Mouse (Mus musculus) adrenal gland, postnatal 10 days (tissue): Measurements from ENCODE around the gene Nudc. TPM values are rescaled to one million over a fixed set of nuclear protein-coding genes. Genes with fewer than 3 reads are reported as not detected.

Source experiments
- DNase-seq: peaks from one replicate; pipeline ENCODE4 v3.0.0; 2021; ENCODE audit warnings: mixed read lengths
- long read RNA-seq, 2 experiments: library from polyadenylated mRNA; stranded (forward); transcript quantifications; one replicate each; pipeline ENCODE4 v2.0.0; 2021
- total RNA-seq, 2 experiments: library from RNA; stranded (reverse); gene quantifications; 2 replicates each; pipeline ENCODE4 v1.2.3; 2021

The Nudc gene
- 100 to 1,000 TPM in 1 of 2 experiments, 10 to 100 TPM in 1; 95.6 to 102 TPM for total RNA-seq
- long read RNA-seq, experiment 1, transcript Nudc-201 (8 exons, 1,316 nt), result major isoform, 376 of 429 reads
- long read RNA-seq, experiment 1, partial matches to known transcripts, result 45 of 429 reads
- long read RNA-seq, experiment 1, other reads (novel, unspliced or antisense), result 8 of 429 reads
- long read RNA-seq, experiment 2, transcript Nudc-201 (8 exons, 1,316 nt), result major isoform, 167 of 206 reads
- long read RNA-seq, experiment 2, partial matches to known transcripts, result 38 of 206 reads
- long read RNA-seq, experiment 2, other reads (novel, unspliced or antisense), result 1 of 206 reads

GRCm38 (mm10) chr4:133545272-133546231 lies at the start of gene Nudc:
Gene Nudc (minus strand): TSS chr4:133545996.
- peak; percentile 97 for DNase-seq

DNA sequence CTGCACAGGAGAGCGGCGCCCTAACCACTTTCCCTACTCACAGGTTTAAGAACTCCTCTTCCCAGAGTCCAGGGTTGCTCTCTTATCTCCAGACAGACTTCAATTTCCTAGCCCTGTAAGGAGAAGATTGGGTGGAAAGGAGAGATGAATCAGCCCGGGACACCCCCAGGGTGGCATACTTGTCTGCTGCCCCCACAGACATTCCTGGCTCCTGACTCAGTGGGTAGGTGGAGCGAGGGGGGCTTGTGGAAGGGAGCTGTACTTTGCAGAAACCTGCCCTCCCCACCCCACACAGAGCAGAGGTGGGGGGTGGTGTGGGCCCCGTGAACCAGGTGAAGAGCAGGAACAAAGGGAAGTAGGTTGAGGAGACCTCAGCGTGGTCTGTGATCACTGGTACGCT lies 49.7 kb upstream of the Nudc start:
- DNase-seq, result no peak

DNA sequence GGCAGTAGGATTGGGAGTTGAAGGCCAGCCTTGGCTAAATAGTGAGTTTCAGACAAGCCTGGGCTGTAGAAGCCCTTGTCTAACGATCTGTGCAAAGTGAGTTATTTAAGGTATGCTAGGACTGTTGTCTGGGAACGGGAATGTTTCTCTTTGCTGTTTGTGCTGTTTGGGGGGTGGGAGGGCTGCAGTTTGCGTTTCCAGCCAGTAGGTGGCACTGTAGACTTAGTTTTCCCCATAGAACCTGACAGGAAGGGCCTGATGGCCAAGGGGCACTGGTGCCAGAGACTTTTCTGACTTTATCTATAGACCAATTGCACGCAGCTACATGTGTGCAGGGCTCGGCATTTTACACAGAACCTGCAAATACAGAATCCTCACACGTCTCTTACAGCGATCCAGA lies 46.8 kb upstream of the Nudc start:
- peak; percentile 83 for DNase-seq

DNA sequence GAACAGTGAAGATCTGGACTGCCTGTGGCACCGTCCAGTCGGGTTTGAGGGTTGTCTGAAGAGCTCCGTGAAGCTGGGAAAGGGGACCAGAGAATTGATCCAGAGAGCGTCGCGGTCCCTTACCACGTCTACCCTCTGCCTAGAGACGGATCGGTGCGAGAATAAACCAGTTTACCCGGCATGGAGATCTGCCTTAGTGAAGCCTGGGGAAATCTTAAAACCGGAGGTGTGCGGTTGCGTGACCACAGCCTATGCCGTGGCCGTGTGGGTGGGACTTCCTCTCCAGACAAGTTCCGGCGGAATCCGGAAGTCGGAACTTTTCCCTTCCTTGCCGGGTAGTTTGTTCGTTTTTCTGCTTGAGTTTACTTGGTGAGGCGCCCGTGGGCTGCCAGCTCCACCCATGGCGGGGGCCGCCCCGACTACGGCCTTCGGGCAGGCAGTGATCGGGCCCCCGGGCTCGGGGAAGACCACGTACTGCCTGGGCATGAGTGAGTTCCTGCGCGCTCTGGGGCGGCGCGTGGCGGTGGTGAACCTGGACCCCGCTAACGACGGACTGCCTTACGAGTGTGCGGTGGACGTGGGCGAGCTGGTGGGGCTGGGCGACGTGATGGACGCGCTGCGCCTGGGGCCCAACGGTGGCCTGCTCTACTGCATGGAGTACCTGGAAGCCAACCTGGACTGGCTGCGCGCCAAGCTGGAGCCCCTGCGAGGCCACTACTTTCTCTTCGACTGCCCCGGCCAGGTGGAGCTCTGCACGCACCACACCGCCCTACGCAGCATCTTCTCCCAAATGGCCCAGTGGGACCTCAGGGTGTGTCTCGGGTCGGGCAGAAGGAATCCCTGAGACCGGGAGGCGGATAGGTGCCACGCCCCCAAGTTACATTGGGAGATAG lies 38.5 kb upstream of the Nudc start, which contains the start of gene Gpn2:
Gene Gpn2, plus strand, starts transcription at position 304 of the 893 bp plus-strand sequence.
- peak; percentile 91 for DNase-seq

DNA sequence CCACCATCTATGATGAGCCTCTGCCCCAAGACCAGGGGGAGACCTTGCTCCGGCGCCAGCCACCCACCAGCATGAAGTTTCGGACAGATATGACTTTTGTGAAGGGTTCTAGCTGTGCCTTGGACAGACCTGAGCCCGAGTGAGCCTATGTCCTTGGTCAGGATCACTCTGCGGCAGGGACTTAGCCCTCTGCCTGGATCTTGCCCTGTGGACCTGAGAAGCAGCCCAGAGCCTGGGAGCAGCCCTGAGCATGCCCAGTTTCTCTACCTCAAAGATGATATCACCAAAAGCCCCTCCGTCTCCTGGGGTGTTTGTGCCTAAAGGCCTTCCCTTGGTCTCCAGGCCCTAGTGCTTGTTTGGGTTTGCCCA lies 37.9 kb upstream of the Nudc start:
- DNase-seq, result no peak

GRCm38 (mm10) chr4:133577983-133578382 lies 32.2 kb upstream of the Nudc start:
- DNase-seq, result no peak

DNA sequence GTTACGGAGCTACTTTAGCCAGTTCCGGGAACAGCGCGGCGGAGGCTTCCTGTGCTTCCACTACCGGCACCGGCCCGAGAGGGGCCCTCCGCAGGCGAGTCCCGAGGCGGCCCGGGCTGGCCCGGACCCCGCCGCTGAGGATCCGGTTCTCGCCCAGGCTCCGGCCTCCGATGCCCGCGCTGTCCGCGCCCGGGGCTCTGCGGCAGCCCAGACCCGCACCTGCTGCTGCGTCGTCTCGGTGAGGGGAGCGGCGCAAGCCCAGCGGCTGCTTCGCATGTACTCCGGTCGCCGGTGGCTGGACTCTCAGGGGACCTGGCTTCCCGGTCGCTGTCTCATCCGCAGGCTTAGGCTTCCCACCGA lies 29.0 kb upstream of the Nudc start:
- no peak for DNase-seq

DNA sequence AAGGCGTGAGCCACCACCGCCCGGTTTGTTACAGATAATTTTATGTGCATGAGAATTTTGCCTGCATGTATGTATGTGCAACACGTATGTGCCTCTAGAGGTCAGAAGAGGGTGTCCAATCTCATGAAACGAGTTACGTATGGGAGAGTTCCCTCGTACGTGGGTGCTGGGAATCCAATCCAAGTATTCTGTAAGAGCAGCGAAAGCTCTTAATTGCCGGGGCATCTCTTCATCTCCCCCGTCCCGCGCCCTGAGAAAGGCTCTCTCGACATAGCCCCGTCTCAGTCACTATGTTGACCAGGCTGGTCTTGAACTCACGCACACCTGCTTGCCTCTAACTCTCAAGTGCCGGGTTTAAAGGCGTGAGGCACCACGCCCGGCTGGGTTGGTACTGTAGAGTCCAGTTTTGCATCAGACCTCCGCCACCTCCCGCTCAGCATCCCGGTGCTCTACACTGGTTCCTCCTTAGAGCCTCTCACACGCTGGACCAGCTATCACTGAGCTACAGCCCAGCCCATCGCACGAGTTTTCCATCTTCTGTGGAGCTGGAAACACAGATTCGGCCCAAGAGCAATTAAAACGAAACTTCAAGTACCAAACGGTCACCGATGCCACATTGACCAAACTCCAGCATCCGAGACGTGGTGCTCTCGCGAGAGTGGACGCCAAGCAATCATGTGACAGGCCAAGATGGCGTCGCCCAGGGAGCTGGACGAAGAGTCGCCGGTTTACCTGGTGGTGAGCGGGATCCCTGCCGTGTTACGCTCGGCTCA lies 28.5 kb upstream of the Nudc start, which contains the start of gene Gpatch3:
Gene Gpatch3, plus strand, starts transcription at position 676 of the 773 bp plus-strand sequence.
- peak; percentile 94 for DNase-seq

GRCm38 (mm10) chr4:133570066-133570466 lies 24.3 kb upstream of the Nudc start:
- DNase-seq, result peak; percentile 65

GRCm38 (mm10) chr4:133569291-133570065 lies 23.7 kb upstream of the Nudc start:
- DNase-seq, result no peak

GRCm38 (mm10) chr4:133567251-133567650 lies 21.5 kb upstream of the Nudc start:
- no peak for DNase-seq

DNA sequence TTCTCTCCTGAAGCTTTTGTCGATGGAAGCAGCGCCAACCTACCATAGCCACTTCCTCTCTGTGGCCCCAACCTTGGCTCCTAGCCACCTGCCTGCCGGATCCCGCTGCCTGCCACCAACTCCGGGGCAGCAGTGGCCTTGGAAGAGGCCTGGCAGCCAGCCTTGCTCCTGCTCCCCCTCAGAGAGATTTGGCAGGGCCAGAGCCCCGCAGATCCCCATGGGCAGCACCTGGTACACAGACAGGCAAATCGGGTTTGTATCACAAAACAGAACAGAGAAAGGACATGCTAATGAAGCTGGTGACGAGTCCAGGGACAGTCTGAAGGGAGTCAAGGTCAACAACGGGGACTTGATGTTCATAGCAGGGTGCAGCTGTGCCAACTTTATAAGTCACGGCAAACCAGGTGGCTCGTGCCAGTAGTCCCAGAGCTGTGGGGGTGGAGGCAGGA lies 17.4 kb upstream of the Nudc start:
- peak; percentile 90 for DNase-seq

DNA sequence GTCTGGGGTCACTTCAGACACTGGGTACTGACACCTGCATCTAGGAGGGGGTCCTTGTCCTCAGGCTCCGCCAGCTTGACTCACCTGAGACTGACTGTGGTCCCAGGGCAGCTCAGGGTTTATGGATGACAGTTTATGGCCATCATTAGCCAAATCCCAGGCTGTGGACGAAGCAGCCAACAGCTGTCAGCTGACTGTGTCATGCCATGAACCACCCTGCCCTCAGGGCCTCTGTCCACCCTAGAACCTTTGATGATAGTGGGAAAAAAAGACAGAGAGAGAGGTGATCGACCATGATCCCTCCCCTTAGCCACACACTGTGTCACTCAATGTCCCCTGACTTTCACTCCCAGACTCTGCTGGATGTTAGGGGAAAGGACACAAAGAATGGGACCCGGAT lies 15.8 kb upstream of the Nudc start:
- no peak for DNase-seq

GRCm38 (mm10) chr4:133559846-133560245 lies 14.1 kb upstream of the Nudc start:
- no peak for DNase-seq

- peak; percentile 26 for DNase-seq
Observed at GRCm38 (mm10) chr4:133557041-133557717, 11.4 kb upstream of the Nudc start.

GRCm38 (mm10) chr4:133553448-133554330 lies 7.9 kb upstream of the Nudc start:
- DNase-seq, result peak; percentile 42

- peak; percentile 84 for DNase-seq
Observed at GRCm38 (mm10) chr4:133552768-133553447, 7.1 kb upstream of the Nudc start, which contains the start of gene Nr0b2. Gene Nr0b2 (plus strand): TSS chr4:133553376.

- no peak for DNase-seq
Observed at GRCm38 (mm10) chr4:133552029-133552428, 6.2 kb upstream of the Nudc start.
